Mouse (Mus musculus) hindbrain, embryonic 16.5 days (tissue): ENCODE measurements at regions not wholly inside any gene's neighbourhood (a gene's known extent, or its start where the extent isn't known, plus 50 kb on each side); places are given as distances from the start of the nearest gene placed in this dataset.

Experiments used
- ATAC-seq: fragments of 200-750 bp; cut with Nextera tagmentation; 2 replicates; pipeline ENCODE4 v1.8.0; 2017; ENCODE audit warnings: moderate TSS enrichment, moderate library complexity
- H3K27ac ChIP-seq: fragments of 300-500 bp; sonication (generic); 2 replicates; pipeline ENCODE4 v1.5.1; 2014; ENCODE audit warnings: low read depth, mild to moderate bottlenecking, control low read depth, low read length, moderate library complexity
- H3K27me3 ChIP-seq: fragments of 300-500 bp; sonication (generic); replicated peaks from 2 replicates; pipeline ENCODE4 v1.6.1; 2014; ENCODE audit warnings: low read length; ENCODE audit not compliant: control insufficient read depth, insufficient read depth
- H3K36me3 ChIP-seq: fragments of 300-500 bp; sonication (generic); 2 replicates; pipeline ENCODE4 v1.6.1; 2014; ENCODE audit warnings: mild to moderate bottlenecking, low read length, moderate library complexity, mixed read lengths; ENCODE audit not compliant: control insufficient read depth, insufficient read depth
- H3K4me1 ChIP-seq: fragments of 300-500 bp; sonication (generic); 2 replicates; pipeline ENCODE4 v1.6.1; 2014; ENCODE audit warnings: low read depth, low read length; ENCODE audit not compliant: control insufficient read depth, insufficient read depth
- H3K4me2 ChIP-seq: fragments of 300-500 bp; sonication (generic); 2 replicates; pipeline ENCODE4 v1.6.1; 2014; ENCODE audit warnings: mild to moderate bottlenecking, low read length, control low read depth, moderate library complexity
- H3K4me3 ChIP-seq: fragments of 300-500 bp; sonication (generic); 2 replicates; pipeline ENCODE4 v1.5.1; 2014; ENCODE audit warnings: mild to moderate bottlenecking, low read length, control low read depth, moderate library complexity
- H3K9ac ChIP-seq: fragments of 300-500 bp; sonication (generic); 2 replicates; pipeline ENCODE4 v1.6.1; 2014; ENCODE audit warnings: low read depth, mild to moderate bottlenecking, control low read depth, low read length, moderate library complexity
- H3K9me3 ChIP-seq: fragments of 300-500 bp; sonication (generic); 2 replicates; pipeline ENCODE4 v1.6.1; 2014; ENCODE audit warnings: mild to moderate bottlenecking, low read length, moderate library complexity; ENCODE audit not compliant: control insufficient read depth
- WGBS: fragments of 180-500 bp; shearing (Covaris S2); extraction: QIAGEN DNeasy Blood & Tissue Kit; methylation state at CpG from one replicate; pipeline ENCODE4 v1.1.7; 2014; 5-methylcytosine and 5-hydroxymethylcytosine counted together

GRCm38 (mm10) chr8:12499658-12500057, 73.2 kb upstream of the Spaca7 start:
- no peak overlapping the region for H3K4me3 ChIP-seq
- no peak for ATAC-seq
- no peaks in the 10 kb centered on the region for H3K36me3 ChIP-seq
- WGBS: 25% methylated on average over 5 of the region's 5 CpGs
- H3K9ac ChIP-seq: no peak overlapping the region
- H3K4me2 ChIP-seq: no peak overlapping the region
- peaks cover 14% of the 10 kb centered on the region for H3K4me1 ChIP-seq
- H3K9me3 ChIP-seq: no peaks in the 10 kb centered on the region
- no peak overlapping the region for H3K27ac ChIP-seq
- H3K27me3 ChIP-seq: peaks cover 20% of the 10 kb centered on the region

- Histone ChIP-seq H3K4me1 (peaks cover 14% of the 10 kb centered on the region), H3K9ac (no peak overlapping the region), H3K4me2 (no peak overlapping the region), H3K27ac (no peak overlapping the region), H3K4me3 (no peak overlapping the region), H3K36me3 (no peaks in the 10 kb centered on the region), H3K27me3 (peaks cover 26% of the 10 kb centered on the region), H3K9me3 (no peaks in the 10 kb centered on the region)
- ATAC-seq: no peak
- 26% methylated on average over 3 of the region's 3 CpGs for WGBS
Observed at GRCm38 (mm10) chr8:12500291-12500690, 72.5 kb upstream of the Spaca7 start.

- no peak for ATAC-seq
- H3K27ac ChIP-seq: no peak overlapping the region
- WGBS: 4% methylated on average over 11 of the region's 11 CpGs
Observed at GRCm38 (mm10) chr8:12501824-12502223, 71.0 kb upstream of the Spaca7 start.

GRCm38 (mm10) chr8:12502321-12502775, 70.5 kb upstream of the Spaca7 start:
- no peaks in the 10 kb centered on the region for H3K36me3 ChIP-seq
- peaks cover 24% of the 10 kb centered on the region for H3K27me3 ChIP-seq
- peak overlapping the region; percentile 46; the same call in 1 of the 2 replicates for H3K9ac ChIP-seq
- H3K4me3 ChIP-seq: peak overlapping the region; percentile 23
- WGBS: 1% methylated on average over 22 of the region's 22 CpGs
- H3K27ac ChIP-seq: no peak overlapping the region
- H3K4me2 ChIP-seq: peak overlapping the region; percentile 50
- no peaks in the 10 kb centered on the region for H3K9me3 ChIP-seq
- H3K4me1 ChIP-seq: peaks cover 14% of the 10 kb centered on the region
- peak; percentile 71 for ATAC-seq

More at GRCm38 (mm10) chr8:12501824-12502223, 71.0 kb upstream of the Spaca7 start:
- Histone ChIP-seq H3K9me3 (no peaks in the 10 kb centered on the region), H3K4me3 (peak overlapping the region; percentile 23), H3K27me3 (peaks cover 26% of the 10 kb centered on the region), H3K9ac (0 out of 2 replicates have a peak overlapping the region, but pooled peaks have one; percentile 46), H3K4me1 (peaks cover 14% of the 10 kb centered on the region), H3K36me3 (no peaks in the 10 kb centered on the region), H3K4me2 (peak overlapping the region; percentile 50)

- Histone ChIP-seq H3K9ac (no peak overlapping the region; the same call in 1 of the 2 replicates), H3K27me3 (peaks cover 19% of the 10 kb centered on the region)
- ATAC-seq: 0 out of 2 replicates have a peak, but pooled peaks have one; percentile 17
Observed at GRCm38 (mm10) chr8:12502856-12503255, 70.0 kb upstream of the Spaca7 start.

GRCm38 (mm10) chr8:12503344-12503743, 69.5 kb upstream of the Spaca7 start:
- H3K4me2 ChIP-seq: no peak overlapping the region
- H3K27me3 ChIP-seq: peaks cover 19% of the 10 kb centered on the region
- H3K27ac ChIP-seq: no peak overlapping the region
- WGBS: 6% methylated on average over 14 of the region's 14 CpGs
- H3K36me3 ChIP-seq: no peaks in the 10 kb centered on the region
- ATAC-seq: no peak
- H3K4me1 ChIP-seq: peaks cover 14% of the 10 kb centered on the region
- H3K9me3 ChIP-seq: no peaks in the 10 kb centered on the region
- no peak overlapping the region for H3K4me3 ChIP-seq
- H3K9ac ChIP-seq: no peak overlapping the region

More at GRCm38 (mm10) chr8:12502856-12503255, 70.0 kb upstream of the Spaca7 start:
- WGBS: 14% methylated on average over 6 of the region's 6 CpGs
- H3K4me1 ChIP-seq: peaks cover 14% of the 10 kb centered on the region
- H3K36me3 ChIP-seq: no peaks in the 10 kb centered on the region
- no peaks in the 10 kb centered on the region for H3K9me3 ChIP-seq
- no peak overlapping the region for H3K27ac ChIP-seq
- H3K4me2 ChIP-seq: peak overlapping the region; percentile 50
- no peak overlapping the region for H3K4me3 ChIP-seq

- no peaks in the 10 kb centered on the region for H3K36me3 ChIP-seq
- WGBS: under 1% methylated on average over 11 of the region's 11 CpGs
- H3K4me2 ChIP-seq: no peak overlapping the region
- peaks cover 14% of the 10 kb centered on the region for H3K4me1 ChIP-seq
- no peak for ATAC-seq
- peaks cover 19% of the 10 kb centered on the region for H3K27me3 ChIP-seq
- no peaks in the 10 kb centered on the region for H3K9me3 ChIP-seq
- H3K27ac ChIP-seq: no peak overlapping the region
- H3K9ac ChIP-seq: no peak overlapping the region
- H3K4me3 ChIP-seq: no peak overlapping the region
Observed at GRCm38 (mm10) chr8:12504240-12504639, 68.6 kb upstream of the Spaca7 start.

- 15% methylated on average over 3 of the region's 3 CpGs for WGBS
- H3K27me3 ChIP-seq: peaks cover 16% of the 10 kb centered on the region
- ATAC-seq: no peak
- H3K9ac ChIP-seq: no peak overlapping the region
- H3K4me3 ChIP-seq: no peak overlapping the region
- H3K4me1 ChIP-seq: peaks cover 14% of the 10 kb centered on the region
- no peaks in the 10 kb centered on the region for H3K36me3 ChIP-seq
- no peak overlapping the region for H3K4me2 ChIP-seq
- H3K9me3 ChIP-seq: no peaks in the 10 kb centered on the region
- no peak overlapping the region for H3K27ac ChIP-seq
Observed at GRCm38 (mm10) chr8:12504777-12505176, 68.1 kb upstream of the Spaca7 start.

- H3K27me3 ChIP-seq: peaks cover under 1% of the 10 kb centered on the region
- no peak overlapping the region for H3K9ac ChIP-seq
- no peaks in the 10 kb centered on the region for H3K4me1 ChIP-seq
- no peaks in the 10 kb centered on the region for H3K36me3 ChIP-seq
- 66% methylated on average over 2 of the region's 2 CpGs for WGBS
- no peak overlapping the region for H3K4me3 ChIP-seq
- no peak overlapping the region for H3K27ac ChIP-seq
- H3K4me2 ChIP-seq: no peak overlapping the region
- no peak for ATAC-seq
- no peaks in the 10 kb centered on the region for H3K9me3 ChIP-seq
Observed at GRCm38 (mm10) chr8:12510233-12510632, 62.6 kb upstream of the Spaca7 start.
